Mouse (Mus musculus) left cerebral cortex, adult 8-10 months (tissue): ENCODE measurements around the gene Podxl. TPM values are rescaled to one million over a fixed set of nuclear protein-coding genes. Genes with fewer than 3 reads are reported as not detected.

ENCODE experiments used
- DNase-seq, 2 experiments: peaks; one replicate each; pipeline ENCODE4 v3.0.0; 2022; ENCODE audit warnings: low spot score in 2 of 2
- total RNA-seq, 4 experiments: library from RNA; stranded (reverse); gene quantifications; 2 replicates each; pipeline ENCODE4 v1.2.4; 2022

Podxl gene
- total RNA-seq, 4 experiments from 2014 or later = 20.1 to 23.1 (median 21.0) TPM

DNA sequence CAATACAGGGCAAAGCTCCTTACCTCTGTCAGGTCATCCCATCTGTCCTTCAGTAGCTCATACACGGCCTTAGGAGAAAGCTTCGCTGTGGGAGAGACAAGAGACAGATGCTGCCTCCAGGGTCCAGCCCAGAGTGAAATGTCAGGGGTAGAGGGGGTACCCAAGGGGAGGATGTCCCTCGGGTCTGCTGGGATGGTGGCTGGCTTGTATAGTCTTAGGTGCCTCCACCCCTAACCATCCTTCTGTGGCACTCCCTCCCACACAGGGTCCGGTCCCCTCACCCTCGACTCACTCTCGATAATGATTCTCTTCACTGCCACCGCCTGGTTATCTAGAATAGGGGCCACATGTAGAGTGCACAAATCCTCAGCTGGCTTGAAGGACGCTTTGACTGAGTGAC is 39.1 kb downstream of the Podxl start:
- DNase-seq = no peak

DNA sequence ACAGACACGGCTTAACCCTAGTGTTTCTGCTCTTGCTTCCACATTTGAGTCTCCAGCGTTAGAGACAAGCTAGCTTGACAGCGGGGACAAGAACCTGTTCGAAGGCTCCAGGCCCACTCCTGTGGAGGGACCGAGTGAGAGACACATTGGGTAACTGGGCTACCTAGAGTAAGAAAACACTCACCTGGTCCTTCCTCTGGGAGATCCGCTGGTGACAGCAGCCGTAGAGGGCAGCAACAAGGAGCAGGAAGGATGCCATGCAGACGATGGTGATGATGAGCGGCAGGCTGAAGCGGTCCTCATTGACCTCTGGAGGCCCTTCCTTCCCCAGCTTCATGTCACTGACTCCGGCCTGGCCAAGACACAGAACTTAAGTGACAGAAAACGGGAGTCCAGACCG is 39.7 kb downstream of the Podxl start:
- DNase-seq = no peak

DNA sequence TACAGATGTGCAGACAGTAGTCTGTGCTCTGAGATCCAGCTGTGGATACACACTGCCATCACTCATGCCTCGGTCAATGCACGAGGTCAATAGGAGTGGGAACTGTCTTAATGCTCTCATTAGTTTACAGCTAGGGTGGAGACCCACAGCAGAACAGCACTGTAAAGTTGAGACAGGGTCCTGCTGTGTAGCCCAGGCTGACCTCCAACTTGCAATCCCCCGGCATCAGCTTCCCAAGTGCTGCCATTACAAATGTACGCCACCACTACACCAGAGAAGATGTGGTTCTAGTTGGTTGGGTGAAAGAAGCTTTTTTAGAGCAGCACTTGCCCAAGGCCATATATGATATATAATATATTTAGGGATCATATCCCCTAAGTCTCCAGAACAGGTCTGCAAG is 40.1 kb downstream of the Podxl start:
- no peak for DNase-seq

DNA sequence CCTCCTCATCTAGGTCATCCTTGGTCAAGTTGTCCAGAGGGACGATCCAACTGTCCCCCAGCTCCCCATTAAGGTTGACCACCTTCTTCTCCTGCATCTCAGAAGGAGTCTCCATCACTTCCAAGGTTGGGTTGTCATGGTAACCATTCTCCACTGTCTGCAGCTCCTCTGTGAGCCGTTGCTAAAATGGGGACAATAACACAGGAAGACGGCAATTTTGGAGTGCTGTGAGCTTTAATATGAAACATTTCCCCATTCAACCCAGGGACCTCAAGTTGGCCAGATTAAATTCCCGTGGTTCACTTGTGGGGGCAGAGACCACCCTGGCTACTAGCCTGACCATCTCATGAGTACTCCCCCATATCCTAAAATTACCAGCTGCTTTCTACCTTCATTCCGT is 40.7 kb downstream of the Podxl start:
- DNase-seq = peak in 1 of 2 experiments; percentile 67

DNA sequence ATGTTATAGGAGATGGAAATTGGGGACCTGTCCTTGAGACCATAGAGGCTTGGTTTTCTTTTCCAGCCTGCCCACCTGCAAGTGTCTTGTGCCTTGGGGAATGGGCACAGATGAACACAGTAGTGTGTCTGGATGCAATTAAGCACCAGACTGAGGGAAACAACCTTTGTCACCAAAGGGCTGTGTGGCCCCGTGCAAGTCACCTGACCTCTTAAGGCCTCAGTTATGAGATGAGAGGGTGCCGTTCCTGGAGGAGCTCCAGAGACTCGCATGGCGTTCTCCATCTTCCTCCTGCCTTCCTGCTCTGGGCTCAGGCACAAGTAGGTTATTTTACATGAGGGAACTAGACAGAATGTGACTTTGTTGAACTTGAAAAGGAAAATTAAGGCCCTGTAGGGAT is 41.3 kb downstream of the Podxl start:
- no peak for DNase-seq

DNA sequence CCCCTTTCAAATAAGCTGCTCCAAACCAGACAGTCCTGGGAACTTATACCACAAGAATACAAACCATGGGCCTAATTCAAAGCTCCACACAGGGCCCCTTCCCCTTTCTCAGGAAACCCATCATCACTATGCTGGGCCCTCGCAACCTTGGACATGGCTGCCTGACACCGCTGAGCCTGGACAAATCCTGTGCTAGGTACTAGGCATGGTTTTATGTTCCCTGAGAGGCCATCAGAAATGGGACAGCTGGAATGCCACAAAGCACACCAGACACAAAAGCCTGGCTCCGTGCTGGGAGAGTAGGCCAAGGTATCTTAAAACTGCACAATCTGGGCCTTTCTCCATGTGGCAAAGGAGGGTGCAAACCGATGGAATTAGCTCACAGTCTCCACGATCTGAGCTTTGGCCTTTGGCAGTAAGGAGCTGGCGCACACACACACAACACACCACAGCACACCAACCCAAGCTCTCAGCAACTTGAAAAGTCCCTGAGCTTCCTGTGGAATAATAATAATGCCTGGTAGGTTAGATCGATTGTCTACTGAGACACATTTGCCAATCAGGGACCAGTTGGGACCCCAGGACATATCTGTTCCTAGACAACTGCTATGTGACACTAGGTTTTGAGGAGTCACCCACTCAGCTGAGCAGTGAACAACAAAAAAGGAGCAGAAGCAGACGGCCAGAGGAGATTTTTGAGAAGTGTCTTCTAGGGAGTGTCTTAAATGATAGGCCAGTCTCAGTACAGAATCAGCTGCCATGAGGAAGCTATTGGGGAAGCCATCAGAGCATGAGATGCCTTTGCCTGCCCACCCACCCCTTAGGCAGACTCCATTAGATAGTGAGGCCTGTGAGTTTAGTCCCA is 42.1 kb downstream of the Podxl start:
- no peak for DNase-seq

DNA sequence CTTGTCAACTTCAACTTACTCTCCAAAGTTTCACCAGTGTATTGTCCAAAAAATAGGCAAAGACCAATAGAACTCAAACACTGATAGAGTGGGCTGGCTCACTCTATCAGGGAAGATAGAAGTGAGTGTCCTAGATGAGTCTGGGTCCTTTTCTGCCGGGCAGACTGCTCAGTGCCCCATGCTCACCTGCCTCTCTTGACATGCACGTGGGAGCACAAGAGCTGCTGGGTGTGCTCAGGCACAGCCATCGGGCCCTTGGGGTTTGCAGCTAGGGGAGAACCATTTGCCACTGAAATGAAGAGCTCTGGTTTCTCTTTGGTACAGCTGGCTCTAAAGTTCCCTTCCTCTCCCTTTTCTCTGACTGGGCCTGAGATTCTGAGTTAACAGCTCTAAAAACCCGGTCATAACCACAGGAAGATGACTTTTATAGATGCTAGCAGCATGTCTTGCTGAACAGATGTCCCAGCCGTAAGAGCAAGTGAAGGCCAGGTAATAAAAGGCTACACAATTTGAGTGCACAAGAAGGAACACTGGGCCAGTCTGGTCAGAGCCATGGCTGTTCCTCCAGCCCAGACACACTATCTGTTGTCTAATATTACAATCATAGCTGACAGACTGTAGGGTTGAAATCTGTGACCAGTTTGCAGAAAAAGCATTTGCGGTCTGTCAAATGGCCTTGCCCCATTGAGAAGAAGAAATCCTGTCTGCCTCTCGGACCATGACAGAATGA is 43.1 kb downstream of the Podxl start:
- no peak for DNase-seq

DNA sequence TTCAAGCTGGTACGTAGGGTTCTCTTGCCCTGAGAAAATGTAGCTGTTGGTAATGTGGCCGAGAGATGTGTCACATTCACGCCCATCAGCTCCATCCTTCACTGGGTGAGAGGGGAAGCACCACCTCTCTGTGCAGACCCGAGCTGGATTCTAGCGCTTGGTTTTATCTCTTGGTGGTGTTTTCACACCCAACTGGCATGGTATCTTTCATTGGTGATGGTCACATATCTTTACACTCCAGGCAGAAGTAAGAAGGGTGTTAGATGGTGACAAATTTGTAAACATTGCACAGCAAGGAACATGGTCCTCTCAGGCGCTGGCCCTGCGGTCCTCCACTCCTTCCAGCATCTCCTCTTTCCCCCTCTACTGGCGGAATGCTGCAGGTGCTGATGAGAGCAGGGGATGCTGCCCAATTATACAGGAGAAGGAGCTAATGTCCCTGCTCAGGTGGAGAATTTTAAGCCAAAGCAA is 44.7 kb downstream of the Podxl start:
- DNase-seq = no peak

DNA sequence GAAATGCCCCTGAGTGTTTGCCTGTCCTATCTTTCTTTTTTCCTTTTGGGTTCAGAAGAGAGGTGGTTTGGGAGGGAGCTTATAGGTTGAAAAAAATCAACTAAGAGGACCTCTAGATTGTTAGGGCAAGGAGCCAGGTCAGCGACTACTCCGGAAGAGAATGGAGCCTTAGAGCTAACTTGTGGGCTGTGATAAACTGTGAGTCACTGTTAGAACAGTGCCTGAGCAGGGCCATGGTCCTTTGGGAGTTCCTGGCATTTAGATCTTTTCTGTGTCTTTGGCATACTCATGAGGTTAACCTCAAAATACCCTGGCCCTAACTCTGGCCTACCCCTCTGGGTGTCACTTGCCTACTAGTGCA is 45.5 kb downstream of the Podxl start:
- no peak for DNase-seq

DNA sequence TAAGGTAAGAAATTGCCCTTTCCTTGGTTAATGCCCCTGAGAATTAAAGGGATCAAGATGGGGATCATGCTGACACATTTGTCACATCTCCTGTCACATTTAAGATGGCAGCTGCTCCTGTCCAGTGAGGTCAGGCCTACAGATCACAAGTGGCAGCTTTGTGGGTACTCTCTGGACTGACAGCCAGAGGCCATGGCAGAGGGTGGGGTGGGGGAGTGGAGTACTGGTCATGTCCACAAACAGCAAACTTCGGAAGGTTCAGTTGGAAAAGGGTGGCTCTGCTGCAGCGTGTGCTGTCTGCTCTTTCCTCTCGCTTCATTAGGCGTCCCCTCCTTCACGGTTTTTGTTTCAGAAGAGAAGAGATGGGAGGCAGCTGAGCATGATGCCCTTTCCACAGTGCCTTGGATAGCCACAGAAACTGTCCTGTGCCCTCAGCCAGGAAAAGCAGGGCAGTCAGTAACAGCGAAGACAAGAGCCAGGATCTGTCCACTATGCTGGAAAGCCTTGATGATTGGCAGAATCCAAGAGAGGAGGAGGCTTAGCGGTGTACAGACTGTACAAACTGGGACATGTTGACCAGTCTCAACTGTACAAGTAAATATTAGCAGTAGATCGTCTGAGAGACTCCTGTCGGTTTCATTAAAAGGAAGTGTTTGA is 46.0 kb downstream of the Podxl start:
- DNase-seq = no peak

DNA sequence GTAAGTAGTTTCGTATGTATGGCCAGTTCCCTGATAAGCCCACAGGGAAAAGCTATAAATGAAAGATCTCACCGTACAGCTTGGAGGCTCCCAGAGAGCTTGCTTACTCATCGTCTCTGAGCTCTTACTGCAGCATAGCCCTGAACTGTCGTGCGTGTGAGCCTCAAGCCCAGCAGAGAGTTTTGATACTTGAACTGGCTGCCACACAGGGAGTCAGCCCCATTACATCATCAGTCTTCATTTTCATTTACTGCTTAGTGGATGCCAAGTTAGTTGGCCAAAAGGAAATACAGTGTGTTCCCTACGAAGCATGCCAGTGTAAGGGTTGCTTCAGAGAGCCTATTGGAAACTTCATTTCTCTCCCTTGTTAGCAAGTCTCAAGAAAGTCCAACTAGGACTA is 50.1 kb downstream of the Podxl start:
- no peak for DNase-seq

DNA sequence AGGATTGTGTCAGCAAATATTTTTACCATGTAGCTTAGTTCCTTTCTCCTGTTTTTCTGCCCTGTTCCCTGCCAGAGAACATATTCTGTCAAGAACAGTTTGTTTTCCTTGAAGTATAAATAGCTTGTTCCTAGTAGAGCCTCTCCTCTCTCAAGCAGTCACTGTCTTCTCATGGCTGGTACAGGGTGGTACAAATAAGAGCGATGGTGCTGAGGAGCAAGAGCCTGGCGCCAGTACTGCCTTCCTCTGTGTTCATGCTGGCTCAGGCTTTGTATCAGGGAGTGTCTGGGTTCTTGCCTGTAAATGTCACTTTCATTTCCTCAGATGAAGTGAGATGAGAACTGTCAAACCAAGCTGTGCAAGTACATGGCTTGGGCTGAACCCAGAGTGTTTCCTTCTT is 61.2 kb downstream of the Podxl start:
- no peak for DNase-seq

DNA sequence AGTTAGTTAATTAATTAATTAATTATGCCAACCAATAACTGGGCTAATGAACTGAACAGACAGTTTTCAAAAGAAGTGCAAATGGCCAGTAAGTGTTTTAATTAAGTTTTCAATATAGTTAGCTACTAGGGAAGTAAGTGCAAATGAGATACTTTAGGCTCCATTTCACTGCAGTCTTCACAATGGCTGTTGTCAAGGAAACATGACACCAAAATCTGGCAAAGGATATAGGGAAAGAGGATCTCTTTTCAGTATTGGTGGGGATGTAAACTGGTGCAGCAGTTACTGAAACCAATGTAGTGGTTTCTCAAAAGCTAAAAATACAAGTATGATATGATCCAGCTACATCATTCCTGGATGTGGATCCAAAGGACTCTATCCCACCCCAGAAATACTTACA is 63.1 kb downstream of the Podxl start:
- no peak for DNase-seq

DNA sequence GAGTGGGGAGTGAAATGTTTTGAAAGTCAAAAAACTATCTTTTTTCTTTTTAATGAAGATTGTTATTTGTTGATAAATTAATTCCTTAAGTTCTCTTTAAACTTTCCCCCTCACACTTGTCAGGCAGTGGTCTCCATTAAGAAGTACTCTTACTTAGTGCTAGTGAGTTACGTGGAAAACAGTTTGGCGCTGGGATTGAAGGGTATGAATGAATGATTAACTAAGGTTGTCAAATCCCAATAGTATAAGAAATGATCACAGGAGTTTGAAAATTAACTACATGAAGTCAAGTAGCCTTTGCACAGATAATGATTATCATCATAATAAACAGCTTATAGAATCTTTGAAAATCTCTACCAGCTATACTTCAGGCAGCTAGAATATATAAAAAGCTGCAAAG is 63.5 kb downstream of the Podxl start:
- no peak for DNase-seq

DNA sequence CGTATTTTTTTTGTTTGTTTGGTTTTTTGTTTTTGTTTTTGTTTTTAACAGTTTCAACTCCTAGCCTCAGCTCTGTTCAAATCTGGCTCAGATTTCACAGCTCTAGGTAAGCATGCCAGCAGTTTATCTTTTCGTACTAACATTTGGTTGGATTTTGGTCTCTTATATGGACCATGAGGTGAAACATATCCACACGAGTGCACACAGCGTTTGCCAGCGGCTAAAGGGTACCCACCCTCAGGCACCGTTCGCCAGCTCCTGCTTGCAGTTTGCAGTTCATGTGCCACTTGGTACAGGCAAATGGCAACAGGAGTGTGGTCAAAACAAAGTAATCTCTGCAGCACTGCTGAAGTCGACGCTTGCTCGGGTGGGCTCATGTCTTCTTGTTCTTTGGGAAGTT is 63.9 kb downstream of the Podxl start:
- DNase-seq = no peak

DNA sequence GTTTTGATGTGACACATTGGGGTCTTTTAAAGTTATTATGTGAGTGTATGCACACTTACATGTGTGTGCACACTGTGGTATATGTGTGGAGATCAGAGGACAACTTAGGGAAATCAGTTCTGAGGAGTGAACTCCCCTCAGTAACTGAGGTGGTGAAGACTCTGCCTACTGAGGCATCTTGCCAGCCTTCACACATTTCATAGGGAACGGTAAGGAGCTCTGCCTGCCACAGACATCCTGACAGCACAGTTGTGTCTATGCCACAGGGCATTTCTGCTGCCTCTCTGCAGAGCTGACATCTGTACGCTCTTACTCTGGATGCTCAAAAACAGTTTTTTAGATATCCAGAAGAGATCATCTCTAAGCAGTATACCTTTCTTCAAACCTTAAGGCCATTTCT is 67.6 kb downstream of the Podxl start:
- DNase-seq = no peak

DNA sequence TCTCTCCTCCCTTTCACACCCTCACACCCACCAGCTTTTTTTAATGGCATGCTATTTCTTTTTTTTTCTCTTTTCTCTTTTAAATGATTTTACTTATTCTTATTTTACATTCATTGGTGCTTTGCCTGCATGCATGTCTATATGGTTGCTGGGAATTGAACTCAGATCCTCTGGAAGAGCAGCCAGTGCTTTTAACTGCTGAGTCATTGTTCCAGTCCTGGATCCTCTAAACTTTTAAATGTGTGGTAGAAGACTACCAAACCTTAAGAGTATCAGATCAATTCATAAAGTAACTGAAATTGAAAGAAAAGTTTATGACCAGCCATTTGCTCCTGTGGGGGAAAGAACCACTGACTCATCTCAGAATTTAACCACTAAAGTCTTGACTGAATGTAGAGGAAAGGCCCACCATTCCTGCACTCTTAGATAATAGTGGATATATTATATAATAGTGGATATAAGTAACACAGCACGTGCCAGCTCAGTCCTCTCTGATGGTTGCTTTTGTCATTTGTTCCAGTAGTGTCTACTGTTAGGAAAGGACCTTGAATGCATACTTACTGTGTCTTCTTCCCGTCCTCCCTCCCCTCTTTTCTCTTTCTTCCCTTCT is 68.6 kb downstream of the Podxl start:
- no peak for DNase-seq

DNA sequence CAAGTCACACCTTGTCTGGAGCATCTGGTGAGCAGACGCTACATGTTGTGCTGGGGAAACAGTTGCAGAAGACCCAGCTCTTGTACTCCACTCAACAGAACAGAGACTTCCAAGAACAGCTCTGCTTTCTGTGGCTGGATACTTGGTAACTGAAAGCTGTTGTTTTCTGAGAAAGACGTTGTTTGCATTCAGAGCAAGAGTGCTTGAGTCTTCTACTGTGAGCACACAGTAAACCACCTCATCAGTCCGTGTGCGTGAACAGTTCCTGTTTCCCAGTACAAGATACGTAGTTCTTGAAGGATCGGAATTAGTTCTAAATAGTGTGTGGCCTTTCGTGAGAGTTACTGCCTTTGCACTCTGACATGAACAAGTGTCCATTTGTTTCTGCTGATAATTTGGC is 73.8 kb downstream of the Podxl start:
- DNase-seq = no peak

DNA sequence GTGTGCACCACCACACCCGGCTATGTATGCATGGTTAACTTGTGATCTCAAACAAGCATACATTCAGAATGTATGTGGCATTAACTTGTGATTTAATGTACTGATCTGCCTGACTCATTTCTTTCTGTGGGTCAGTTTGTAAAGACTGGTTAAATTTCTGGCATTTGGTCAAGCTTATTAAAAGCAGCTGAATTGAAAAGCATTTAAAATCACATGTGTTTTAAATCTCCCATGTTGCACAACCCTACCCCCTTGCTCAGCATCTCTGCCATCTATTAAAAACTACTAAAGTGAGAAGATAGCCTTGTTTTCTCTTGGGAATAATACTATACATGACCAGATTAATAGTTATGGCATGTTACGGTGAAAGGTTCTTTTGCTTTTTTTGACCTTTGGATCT is 77.2 kb downstream of the Podxl start:
- DNase-seq = no peak

DNA sequence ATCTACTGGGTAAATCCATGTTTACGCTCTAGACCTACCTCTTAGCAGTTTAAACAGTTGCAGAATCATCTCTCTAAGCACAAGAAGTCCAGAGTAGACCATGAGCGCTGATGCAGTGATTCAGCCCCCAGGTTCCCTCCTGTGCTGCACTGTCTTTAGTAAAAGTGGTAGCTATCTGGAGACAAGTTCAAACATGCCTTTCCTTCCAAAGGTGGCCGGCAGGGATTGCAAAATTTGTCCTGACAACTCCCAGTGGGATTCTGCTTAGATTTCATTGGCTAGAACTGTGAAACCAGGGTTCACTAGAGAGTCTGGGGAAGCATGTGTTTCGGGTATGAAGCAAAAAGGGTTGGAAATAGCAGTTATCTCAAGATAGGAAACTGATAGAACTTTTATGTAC is 83.8 kb downstream of the Podxl start:
- DNase-seq = no peak

DNA sequence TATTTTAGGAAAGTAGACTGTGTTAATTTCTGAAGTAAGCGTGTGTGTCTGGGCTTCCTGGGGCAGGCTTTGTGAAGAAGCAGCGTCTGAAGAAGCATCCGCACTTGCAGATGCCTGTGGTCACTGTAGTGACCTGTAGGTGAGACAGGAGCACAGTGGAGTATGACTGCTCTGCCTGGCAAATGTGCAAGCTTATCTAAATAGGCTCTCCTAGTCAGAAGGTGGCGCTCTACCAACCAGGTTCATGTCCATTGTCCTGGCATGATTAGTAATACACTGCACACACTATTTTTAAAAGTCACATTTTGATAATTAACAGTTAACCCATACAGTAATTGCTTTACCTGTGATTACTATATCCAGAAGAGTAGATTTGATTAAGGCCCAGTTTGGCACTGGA is 85.6 kb downstream of the Podxl start:
- DNase-seq = no peak
